Mouse (Mus musculus): ENCODE results near the gene Rexo1.

GRCm38 (mm10) chr10:80570871-80571836, 9.8 kb upstream of the Rexo1 start:
- TF ChIP-seq POLR2A (IDR thresholded peaks at IDR 0.05; ENCODE audit: control insufficient read depth, extremely low read depth, insufficient read depth, low read length, poor library complexity), result no peak
- TF ChIP-seq CTCF (IDR thresholded peaks at IDR 0.05; ENCODE audit: borderline replicate concordance, control insufficient read depth, extremely low read depth, insufficient read depth, low read length, poor library complexity), result no peak
